Mouse (Mus musculus): ENCODE results near the gene Gpr152.

The Gpr152 gene

GRCm38 (mm10) chr19:4139446-4139845, at the start of gene Gpr152:
Gene Gpr152, plus strand, starts transcription at chr19:4139787.
- no peak for DNase-seq

- DNase-seq, result no peak
Observed at GRCm38 (mm10) chr19:4090446-4090845, 49.1 kb upstream of the Gpr152 start.

DNA sequence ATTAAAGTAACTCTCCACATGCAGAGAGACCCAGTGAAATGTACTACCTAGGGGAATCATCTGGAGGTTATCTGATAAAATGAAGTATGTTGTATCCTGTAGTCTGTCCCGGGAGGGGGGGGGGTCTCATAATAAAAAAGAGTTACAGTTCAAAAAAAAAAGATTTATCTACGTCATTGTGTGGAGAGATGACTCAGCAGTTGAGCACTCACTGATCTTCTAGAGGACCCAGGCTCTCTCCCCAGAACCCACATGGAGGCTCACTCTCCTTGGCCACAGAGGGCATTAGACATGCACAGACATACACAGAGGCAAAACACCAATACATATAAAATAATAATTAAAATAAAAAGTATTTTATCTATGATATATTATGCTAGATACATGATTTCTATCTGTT, 48.2 kb upstream of the Gpr152 start:
- DNase-seq, result no peak

DNA sequence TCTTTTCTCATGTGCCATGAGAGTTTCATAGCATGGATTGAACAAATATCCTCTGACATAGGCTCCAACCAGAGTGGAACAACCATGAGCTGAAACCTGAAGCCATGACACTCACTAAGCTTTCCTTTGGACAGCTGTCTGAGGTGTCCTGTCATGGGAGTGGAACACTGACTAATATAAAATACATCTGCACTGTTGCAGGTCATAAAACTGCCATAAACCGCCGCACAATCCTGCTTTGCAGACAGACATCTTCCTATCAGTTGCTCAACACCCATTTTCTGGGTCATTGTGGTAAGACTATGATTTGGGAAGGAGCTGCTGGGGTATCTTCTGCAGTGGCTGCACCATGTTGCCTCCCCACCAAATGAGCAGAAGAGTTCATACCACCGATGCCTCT, 46.8 kb upstream of the Gpr152 start:
- no peak for DNase-seq

GRCm38 (mm10) chr19:4093772-4094171, 45.8 kb upstream of the Gpr152 start:
- DNase-seq, result no peak

DNA sequence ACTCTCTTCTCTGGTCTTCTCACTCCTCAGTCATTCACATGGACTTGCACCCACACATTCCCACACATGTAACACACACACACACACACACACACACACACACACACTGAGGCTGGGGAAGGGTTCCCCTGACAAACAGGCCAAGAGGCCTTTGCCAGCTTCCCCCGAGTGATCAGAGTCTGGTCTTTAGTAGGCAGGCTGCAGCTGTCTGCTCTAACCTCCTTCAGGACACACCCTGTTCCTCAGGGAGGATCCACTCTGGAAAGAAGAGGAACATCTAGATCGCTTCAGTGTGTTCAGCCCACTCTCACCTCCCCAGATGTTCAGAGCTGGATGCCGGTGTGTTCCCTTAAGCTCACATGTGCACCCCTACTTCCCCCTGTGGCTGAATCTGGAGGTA, 45.2 kb upstream of the Gpr152 start:
- no peak for DNase-seq

- DNase-seq, result no peak
Observed at GRCm38 (mm10) chr19:4094774-4095303, 44.7 kb upstream of the Gpr152 start.

DNA sequence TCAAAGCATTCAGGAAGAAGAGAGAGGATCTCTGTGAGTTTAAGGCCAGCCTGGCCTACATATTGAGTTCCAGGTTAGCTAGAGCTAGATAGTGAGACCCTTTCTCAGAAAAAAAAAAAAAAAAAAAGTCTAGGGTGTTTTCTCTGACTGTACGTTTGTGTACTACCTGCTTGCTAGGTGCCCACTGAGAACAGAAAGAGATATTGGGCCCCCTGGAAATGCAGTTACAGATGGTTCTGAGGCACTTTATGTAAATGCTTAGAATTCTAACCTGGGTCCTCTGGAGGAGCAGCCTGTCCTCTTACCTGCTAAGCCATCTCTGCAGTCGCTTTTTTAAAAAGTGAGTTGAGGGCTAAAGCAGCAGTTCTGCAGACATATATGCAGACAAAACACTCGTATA, 43.8 kb upstream of the Gpr152 start:
- DNase-seq, result no peak

- peak; percentile 100 for DNase-seq
Observed at GRCm38 (mm10) chr19:4096642-4097440, 42.7 kb upstream of the Gpr152 start, which contains the start of gene Cdk2ap2. Gene Cdk2ap2, plus strand, starts transcription at chr19:4097182.

- no peak for DNase-seq
Observed at GRCm38 (mm10) chr19:4097441-4097825, 42.2 kb upstream of the Gpr152 start.

DNA sequence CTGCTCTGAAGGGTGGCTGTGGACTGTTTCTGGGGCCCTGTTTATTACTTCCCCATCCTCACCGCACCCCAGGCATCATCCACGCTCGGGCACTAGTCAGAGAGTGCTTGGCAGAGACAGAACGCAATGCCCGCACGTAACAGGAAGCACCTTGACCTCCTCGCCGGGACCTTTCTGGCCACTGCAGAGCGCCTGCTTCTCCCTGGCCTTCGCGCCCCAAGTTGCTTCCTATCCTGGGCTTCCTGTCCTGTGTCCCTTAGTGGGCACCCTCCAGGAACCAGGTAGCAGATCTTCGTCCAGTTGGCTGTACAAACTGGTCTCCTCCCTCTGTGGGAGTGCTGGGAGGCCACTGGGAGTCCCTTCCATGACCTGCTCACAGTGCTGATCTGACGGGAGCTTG, 41.2 kb upstream of the Gpr152 start:
- DNase-seq, result no peak

DNA sequence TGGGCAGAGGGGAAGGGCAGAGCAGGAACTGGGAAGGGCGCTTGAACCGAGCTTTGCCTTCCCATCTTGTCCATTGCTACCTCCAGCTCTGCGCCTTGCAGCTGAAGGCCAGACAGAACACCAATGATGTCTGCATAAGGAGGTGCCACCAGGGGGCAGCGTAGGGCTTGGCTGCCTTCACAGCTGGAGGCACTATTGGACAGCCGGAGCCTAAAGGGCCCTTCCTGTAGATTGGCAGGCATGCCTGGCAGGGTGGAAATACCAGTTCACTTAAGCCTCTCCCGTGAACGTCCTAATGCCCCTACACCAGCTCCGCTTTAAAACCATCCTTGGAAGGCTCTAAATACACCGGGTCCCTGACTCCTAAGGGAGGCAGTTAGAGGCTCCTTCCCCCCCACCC, 40.5 kb upstream of the Gpr152 start:
- peak; percentile 93 to 94 for DNase-seq

DNA sequence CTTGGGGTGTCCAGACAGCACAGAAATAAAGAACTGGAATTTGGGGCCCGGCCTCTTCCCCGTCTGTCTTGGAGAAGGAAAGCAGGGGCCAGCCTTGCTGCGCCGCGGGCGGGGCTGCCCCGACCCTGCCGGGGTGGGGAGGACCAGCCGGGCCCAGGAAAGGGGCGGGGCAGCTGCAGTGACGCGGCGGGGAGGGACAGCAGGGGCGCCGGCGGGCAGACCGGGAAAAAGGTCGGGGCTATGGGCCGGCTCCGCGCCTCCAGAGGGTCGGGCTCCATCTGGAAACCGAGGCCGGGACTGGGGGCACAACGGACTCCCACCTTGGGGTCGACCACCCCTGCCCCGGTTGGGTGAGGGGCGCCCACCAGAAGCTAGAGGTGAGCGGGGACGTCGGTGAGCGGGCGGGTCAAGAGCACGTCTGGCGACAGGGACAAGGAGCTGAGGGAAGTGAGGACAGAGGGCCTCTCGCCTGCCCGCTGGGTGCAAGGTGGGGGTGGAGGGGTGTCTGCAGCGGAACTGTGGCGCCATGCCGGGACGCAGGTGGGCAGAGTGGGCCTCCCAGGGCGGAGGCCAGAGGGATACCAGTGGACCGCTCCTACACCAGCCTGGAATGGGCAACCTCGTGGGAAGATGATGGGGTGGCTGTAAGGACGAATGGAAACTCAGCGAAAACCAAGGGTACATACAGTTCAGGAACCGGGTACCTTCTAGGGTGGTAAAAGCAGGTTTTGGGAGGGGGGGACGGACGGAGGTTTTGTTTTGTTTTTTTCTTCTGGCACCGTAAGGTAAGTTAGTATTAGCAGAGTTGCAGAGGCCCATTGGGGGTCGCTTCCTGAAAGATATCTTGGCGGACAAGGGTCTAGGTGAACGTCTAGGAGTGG, 39.5 kb upstream of the Gpr152 start, which contains the start of gene Pitpnm1:
Gene Pitpnm1, plus strand, starts transcription at position 162 of the 881 bp plus-strand sequence.
- DNase-seq, result peak; percentile 61 to 73

GRCm38 (mm10) chr19:4100718-4101261, 38.8 kb upstream of the Gpr152 start:
- peak; percentile 87 to 88 for DNase-seq

DNA sequence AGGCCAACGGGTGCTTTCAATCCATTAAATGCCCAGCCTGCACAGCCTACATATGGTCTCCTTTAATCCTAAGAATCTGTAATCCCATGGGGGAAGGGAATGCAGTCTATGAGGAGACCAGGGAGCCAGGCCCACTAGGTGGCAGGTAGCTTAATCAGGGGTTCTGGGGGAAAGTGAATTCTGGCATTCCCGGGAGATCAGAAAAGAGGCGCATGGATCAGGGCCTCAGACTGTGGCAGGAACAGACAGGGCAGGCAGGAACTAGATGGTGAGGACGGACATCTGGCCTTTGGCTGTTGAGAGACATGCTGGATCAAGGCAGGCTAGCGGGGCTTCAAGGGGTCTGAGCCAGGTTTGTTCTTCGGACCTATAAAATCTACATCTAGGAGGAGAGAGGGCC, 38.1 kb upstream of the Gpr152 start:
- peak in 1 of 2 experiments; percentile 36 for DNase-seq

GRCm38 (mm10) chr19:4102049-4102448, 37.5 kb upstream of the Gpr152 start:
- DNase-seq, result no peak

DNA sequence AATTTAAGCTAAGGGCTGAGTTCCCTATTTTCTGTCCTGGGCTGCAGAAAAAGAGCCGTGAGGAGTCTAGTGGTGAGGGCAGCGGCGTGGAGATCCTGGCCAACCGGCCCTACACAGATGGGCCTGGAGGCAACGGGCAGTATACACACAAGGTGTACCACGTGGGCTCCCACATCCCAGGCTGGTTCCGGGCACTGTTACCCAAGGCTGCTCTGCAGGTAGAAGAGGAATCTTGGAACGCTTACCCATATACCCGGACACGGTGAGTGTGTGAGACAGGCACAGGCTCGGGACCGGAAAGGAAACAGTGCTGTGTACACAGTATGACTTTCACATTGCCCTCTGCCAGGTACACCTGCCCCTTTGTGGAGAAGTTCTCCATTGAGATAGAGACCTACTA, 37.0 kb upstream of the Gpr152 start:
- peak; percentile 38 to 49 for DNase-seq

GRCm38 (mm10) chr19:4103294-4103693, 36.3 kb upstream of the Gpr152 start:
- DNase-seq, result no peak

DNA sequence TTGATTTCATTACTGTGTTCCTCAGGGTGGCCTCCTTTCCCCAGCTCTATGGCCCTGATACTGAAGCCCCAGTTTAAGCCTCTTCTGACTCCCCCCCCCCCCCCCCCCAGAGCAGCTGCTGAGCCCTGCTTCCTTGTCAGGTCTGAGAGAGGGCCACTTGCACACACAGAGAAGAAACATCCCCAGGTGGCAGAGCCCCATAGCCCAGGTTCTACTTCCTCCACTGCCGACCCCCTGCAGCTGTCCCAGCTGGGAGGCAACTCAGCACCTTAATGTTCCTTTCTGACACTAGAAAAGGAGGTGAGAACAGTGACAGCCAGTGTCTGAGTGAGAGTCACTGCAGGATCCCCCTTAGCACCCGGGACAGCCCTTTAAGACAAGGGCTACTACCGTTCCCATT, 35.8 kb upstream of the Gpr152 start:
- no peak for DNase-seq

- DNase-seq, result no peak
Observed at GRCm38 (mm10) chr19:4104675-4105194, 34.9 kb upstream of the Gpr152 start.

- no peak for DNase-seq
Observed at GRCm38 (mm10) chr19:4106654-4107053, 32.9 kb upstream of the Gpr152 start.

DNA sequence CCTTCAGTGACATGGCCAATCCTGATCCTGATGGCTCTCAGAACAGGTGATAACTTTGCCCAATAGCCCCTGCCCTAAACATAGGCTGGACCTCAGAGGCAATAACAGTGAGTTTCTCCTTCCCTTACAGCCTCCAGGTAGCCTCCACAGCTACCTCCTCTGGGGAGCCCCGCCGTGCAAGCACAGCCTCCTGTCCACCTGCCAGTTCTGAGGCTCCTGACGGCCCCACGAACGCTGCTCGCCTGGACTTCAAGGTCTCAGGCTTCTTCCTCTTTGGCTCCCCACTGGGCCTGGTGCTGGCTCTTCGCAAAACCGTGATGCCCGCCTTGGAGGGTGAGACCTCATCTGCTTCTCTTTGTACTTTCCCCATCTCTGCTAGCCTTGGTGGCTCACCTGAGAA, 31.1 kb upstream of the Gpr152 start:
- DNase-seq, result no peak
